Mouse (Mus musculus) brown adipose tissue, adult 24 weeks (tissue): Measurements from ENCODE around the gene Camsap3. TPM values are rescaled to one million over a fixed set of nuclear protein-coding genes. Genes with fewer than 3 reads are reported as not detected.

Source experiments
- H3K27ac ChIP-seq: fragments of 200-500 bp; replicated peaks from 2 replicates; pipeline ENCODE4 v1.5.1; 2012; ENCODE audit warnings: low read depth, mild to moderate bottlenecking, low read length
- H3K4me1 ChIP-seq: fragments of 200-500 bp; 2 replicates; pipeline ENCODE4 v1.6.1; 2012; ENCODE audit warnings: low read length, mixed read lengths; ENCODE audit not compliant: control insufficient read depth, insufficient read depth, insufficient read length
- H3K4me3 ChIP-seq: fragments of 200-500 bp; 2 replicates; pipeline ENCODE4 v1.5.1; 2012; ENCODE audit warnings: low read depth, mild to moderate bottlenecking, low read length, moderate library complexity; ENCODE audit not compliant: insufficient read depth
- polyA plus RNA-seq: library from polyadenylated mRNA; stranded (reverse); fragments of >200 nt; gene quantifications from 2 replicates; pipeline ENCODE4 v1.2.4, GENCODE M21; 2012; ENCODE audit not compliant: missing spikeins, insufficient read depth, insufficient read length

Gene Camsap3
- polyA plus RNA-seq, 1 experiment = 14.4 TPM

GRCm38 (mm10) chr8:3587391-3588257 is 531 bp downstream of the Camsap3 start:
- Histone ChIP-seq H3K27ac (peak overlapping the region; percentile 47; the same call in 1 of the 2 replicates), H3K4me1 (no peaks in the 10 kb centered on the region)

GRCm38 (mm10) chr8:3588258-3588633 is 1.2 kb downstream of the Camsap3 start:
- H3K27ac ChIP-seq = peak overlapping the region; percentile 47
- H3K4me1 ChIP-seq = no peaks in the 10 kb centered on the region
- peak overlapping the region; percentile 83 for H3K4me3 ChIP-seq

More at GRCm38 (mm10) chr8:3587391-3588257, 531 bp downstream of the Camsap3 start:
- peak overlapping the region; percentile 83 for H3K4me3 ChIP-seq

GRCm38 (mm10) chr8:3593470-3593869 is 6.4 kb downstream of the Camsap3 start:
- peak overlapping the region; percentile 47 for H3K27ac ChIP-seq
- H3K4me3 ChIP-seq = no peak overlapping the region
- H3K4me1 ChIP-seq = peaks cover 10% of the 10 kb centered on the region

- Histone ChIP-seq H3K4me1 (peaks cover 10% of the 10 kb centered on the region), H3K27ac (no peak overlapping the region), H3K4me3 (no peak overlapping the region)
These were observed 7.4 kb downstream of the Camsap3 start for GRCm38 (mm10) chr8:3594466-3594865.

- H3K4me3 ChIP-seq = no peak overlapping the region
- H3K27ac ChIP-seq = no peak overlapping the region
- H3K4me1 ChIP-seq = peaks cover 10% of the 10 kb centered on the region
These were observed 11.0 kb downstream of the Camsap3 start for GRCm38 (mm10) chr8:3598054-3598453.

- Histone ChIP-seq H3K4me1 (peaks cover 7% of the 10 kb centered on the region), H3K4me3 (no peak overlapping the region), H3K27ac (no peak overlapping the region)
These were observed 12.1 kb downstream of the Camsap3 start for GRCm38 (mm10) chr8:3599219-3599618.

GRCm38 (mm10) chr8:3600401-3600800 is 13.3 kb downstream of the Camsap3 start:
- Histone ChIP-seq H3K27ac (no peak overlapping the region), H3K4me1 (peaks cover 4% of the 10 kb centered on the region), H3K4me3 (peak overlapping the region; percentile 23)

GRCm38 (mm10) chr8:3603439-3603838 is 16.3 kb downstream of the Camsap3 start:
- Histone ChIP-seq H3K4me3 (no peak overlapping the region), H3K27ac (no peak overlapping the region), H3K4me1 (no peaks in the 10 kb centered on the region)

- no peaks in the 10 kb centered on the region for H3K4me1 ChIP-seq
- H3K27ac ChIP-seq = no peak overlapping the region
- H3K4me3 ChIP-seq = no peak overlapping the region
These were observed 19.5 kb downstream of the Camsap3 start for GRCm38 (mm10) chr8:3606593-3606992.

- Histone ChIP-seq H3K4me3 (no peak overlapping the region), H3K27ac (no peak overlapping the region), H3K4me1 (no peaks in the 10 kb centered on the region)
These were observed 20.7 kb downstream of the Camsap3 start for GRCm38 (mm10) chr8:3607822-3608221.

GRCm38 (mm10) chr8:3609046-3609815 is 22.1 kb downstream of the Camsap3 start:
- Histone ChIP-seq H3K4me3 (no peak overlapping the region), H3K4me1 (no peaks in the 10 kb centered on the region), H3K27ac (peak overlapping the region; percentile 81)

GRCm38 (mm10) chr8:3609816-3610150 is 22.7 kb downstream of the Camsap3 start:
- Histone ChIP-seq H3K4me3 (no peak overlapping the region), H3K4me1 (no peaks in the 10 kb centered on the region), H3K27ac (peak overlapping the region; percentile 76)

- H3K4me1 ChIP-seq = 0 out of 2 replicates have a peak, but pooled peaks cover 3% of the 10 kb centered on the region
- H3K27ac ChIP-seq = peak within 1 kb of the TSS; percentile 59
- peak within 1 kb of the TSS; percentile 80 for H3K4me3 ChIP-seq
These were observed 34.3 kb downstream of the Camsap3 start, which contains the start of the genes Xab2 and Pet100 for GRCm38 (mm10) chr8:3621199-3621970. Xab2 (minus strand) TSS chr8:3621316. Pet100 (plus strand) TSS chr8:3621548.

- Histone ChIP-seq H3K4me3 (peak overlapping the region; percentile 79), H3K4me1 (0 out of 2 replicates have a peak, but pooled peaks cover 3% of the 10 kb centered on the region), H3K27ac (no peak overlapping the region)
These were observed 35.0 kb downstream of the Camsap3 start for GRCm38 (mm10) chr8:3622119-3622518.

- H3K4me1 ChIP-seq = 0 out of 2 replicates have a peak, but pooled peaks cover 1% of the 10 kb centered on the region
- no peak within 1 kb of the TSS for H3K27ac ChIP-seq
- H3K4me3 ChIP-seq = no peak within 1 kb of the TSS
These were observed 38.4 kb downstream of the Camsap3 start, which contains the start of gene Pcp2 for GRCm38 (mm10) chr8:3625445-3625844. Pcp2 (minus strand) TSS chr8:3625545.
